Mouse (Mus musculus): ENCODE results near the gene Akap6.

GRCm38 (mm10) chr12:52698276-52698930 lies 780 bp upstream of the Akap6 start:
- no peak for TF ChIP-seq EP300 (IDR thresholded peaks at IDR 0.05; ENCODE audit: low read depth)
- TF ChIP-seq CTCF (IDR thresholded peaks at IDR 0.05; ENCODE audit: low read depth) = no peak
